Mouse (Mus musculus): ENCODE data around the gene Agfg1. TPM values are rescaled to one million over a fixed set of nuclear protein-coding genes. Genes with fewer than 3 reads are reported as not detected.
A peak's percentile ranks its signal among the peaks of the same experiment; 100 is the strongest.

Gene Agfg1
- polyA plus RNA-seq, 1 experiment from 2014 or later = 39.5 TPM

- Histone ChIP-seq H3K27ac (ENCODE audit: low read depth, low read length) (no peak overlapping the region), H3K9me3 (ENCODE audit: control insufficient read depth, low read length) (no peaks in the 10 kb centered on the region), H3K4me3 (ENCODE audit: low read depth, low read length) (no peak overlapping the region), H3K9ac (replicated peaks; ENCODE audit: low read depth, low read length) (no peak overlapping the region), H3K36me3 (ENCODE audit: control insufficient read depth, insufficient read depth, low read length) (no peaks in the 10 kb centered on the region), H3K27me3 (ENCODE audit: control insufficient read depth, insufficient read depth, low read length) (no peaks in the 10 kb centered on the region), H3K4me1 (ENCODE audit: control insufficient read depth, insufficient read depth, low read length) (no peaks in the 10 kb centered on the region), H3K4me2 (ENCODE audit: low read depth, low read length) (no peak overlapping the region)
- 90% methylated on average over 5 of the region's 5 CpGs for WGBS
- ATAC-seq (ENCODE audit: low read depth) = no peak
These were observed 16.4 kb downstream of the Agfg1 start for GRCm38 (mm10) chr1:82855729-82856128.

- Histone ChIP-seq H3K36me3 (ENCODE audit: control insufficient read depth, insufficient read depth, low read length) (no peaks in the 10 kb centered on the region), H3K4me3 (ENCODE audit: low read depth, low read length) (no peak overlapping the region), H3K4me2 (ENCODE audit: low read depth, low read length) (no peak overlapping the region), H3K4me1 (ENCODE audit: control insufficient read depth, insufficient read depth, low read length) (no peaks in the 10 kb centered on the region), H3K27me3 (ENCODE audit: control insufficient read depth, insufficient read depth, low read length) (no peaks in the 10 kb centered on the region), H3K27ac (ENCODE audit: low read depth, low read length) (no peak overlapping the region), H3K9ac (replicated peaks; ENCODE audit: low read depth, low read length) (no peak overlapping the region), H3K9me3 (ENCODE audit: control insufficient read depth, low read length) (no peaks in the 10 kb centered on the region)
- no peak for ATAC-seq (ENCODE audit: low read depth)
These were observed 19.0 kb downstream of the Agfg1 start for GRCm38 (mm10) chr1:82858236-82858635.

GRCm38 (mm10) chr1:82860391-82860790, 21.1 kb downstream of the Agfg1 start:
- Histone ChIP-seq H3K9ac (replicated peaks; ENCODE audit: low read depth, low read length) (no peak overlapping the region), H3K4me3 (ENCODE audit: low read depth, low read length) (no peak overlapping the region), H3K9me3 (ENCODE audit: control insufficient read depth, low read length) (no peaks in the 10 kb centered on the region), H3K27ac (ENCODE audit: low read depth, low read length) (no peak overlapping the region), H3K4me1 (ENCODE audit: control insufficient read depth, insufficient read depth, low read length) (no peaks in the 10 kb centered on the region), H3K27me3 (ENCODE audit: control insufficient read depth, insufficient read depth, low read length) (no peaks in the 10 kb centered on the region), H3K4me2 (ENCODE audit: low read depth, low read length) (no peak overlapping the region), H3K36me3 (ENCODE audit: control insufficient read depth, insufficient read depth, low read length) (no peaks in the 10 kb centered on the region)
- ATAC-seq (ENCODE audit: low read depth) = 0 out of 2 replicates have a peak, but pooled peaks have one; percentile 21
- WGBS = 91% methylated on average over 4 of the region's 4 CpGs

- Histone ChIP-seq H3K9me3 (ENCODE audit: control insufficient read depth, low read length) (no peaks in the 10 kb centered on the region), H3K4me1 (ENCODE audit: control insufficient read depth, insufficient read depth, low read length) (no peaks in the 10 kb centered on the region), H3K27ac (ENCODE audit: low read depth, low read length) (no peak overlapping the region), H3K27me3 (ENCODE audit: control insufficient read depth, insufficient read depth, low read length) (no peaks in the 10 kb centered on the region), H3K4me3 (ENCODE audit: low read depth, low read length) (no peak overlapping the region), H3K9ac (replicated peaks; ENCODE audit: low read depth, low read length) (no peak overlapping the region), H3K36me3 (ENCODE audit: control insufficient read depth, insufficient read depth, low read length) (0 out of 2 replicates have a peak, but pooled peaks cover under 1% of the 10 kb centered on the region), H3K4me2 (ENCODE audit: low read depth, low read length) (no peak overlapping the region)
- 87% methylated on average over 3 of the region's 3 CpGs for WGBS
- ATAC-seq (ENCODE audit: low read depth) = no peak
These were observed 30.9 kb downstream of the Agfg1 start for GRCm38 (mm10) chr1:82870202-82870601.

- H3K4me2 ChIP-seq (ENCODE audit: low read depth, low read length) = no peak overlapping the region
- no peaks in the 10 kb centered on the region for H3K9me3 ChIP-seq (ENCODE audit: control insufficient read depth, low read length)
- no peak overlapping the region for H3K9ac ChIP-seq (replicated peaks; ENCODE audit: low read depth, low read length)
- no peak overlapping the region for H3K27ac ChIP-seq (ENCODE audit: low read depth, low read length)
- WGBS = 82% methylated on average over 2 of the region's 2 CpGs
- H3K27me3 ChIP-seq (ENCODE audit: control insufficient read depth, insufficient read depth, low read length) = no peaks in the 10 kb centered on the region
- peaks cover 18% of the 10 kb centered on the region for H3K36me3 ChIP-seq (ENCODE audit: control insufficient read depth, insufficient read depth, low read length)
- H3K4me1 ChIP-seq (ENCODE audit: control insufficient read depth, insufficient read depth, low read length) = no peaks in the 10 kb centered on the region
- no peak overlapping the region for H3K4me3 ChIP-seq (ENCODE audit: low read depth, low read length)
- no peak for ATAC-seq (ENCODE audit: low read depth)
These were observed 39.9 kb downstream of the Agfg1 start for GRCm38 (mm10) chr1:82879172-82879571.

GRCm38 (mm10) chr1:82880196-82880595, 40.9 kb downstream of the Agfg1 start:
- WGBS = 60% methylated on average over 8 of the region's 8 CpGs
- no peak overlapping the region for H3K9ac ChIP-seq (replicated peaks; ENCODE audit: low read depth, low read length)
- no peak overlapping the region for H3K27ac ChIP-seq (ENCODE audit: low read depth, low read length)
- no peaks in the 10 kb centered on the region for H3K9me3 ChIP-seq (ENCODE audit: control insufficient read depth, low read length)
- H3K36me3 ChIP-seq (ENCODE audit: control insufficient read depth, insufficient read depth, low read length) = peaks cover 18% of the 10 kb centered on the region
- H3K4me1 ChIP-seq (ENCODE audit: control insufficient read depth, insufficient read depth, low read length) = no peaks in the 10 kb centered on the region
- no peaks in the 10 kb centered on the region for H3K27me3 ChIP-seq (ENCODE audit: control insufficient read depth, insufficient read depth, low read length)
- no peak overlapping the region for H3K4me3 ChIP-seq (ENCODE audit: low read depth, low read length)
- no peak overlapping the region for H3K4me2 ChIP-seq (ENCODE audit: low read depth, low read length)
- ATAC-seq (ENCODE audit: low read depth) = no peak

GRCm38 (mm10) chr1:82893269-82893668, 54.0 kb downstream of the Agfg1 start:
- Histone ChIP-seq H3K27me3 (ENCODE audit: control insufficient read depth, insufficient read depth, low read length) (no peaks in the 10 kb centered on the region), H3K9me3 (ENCODE audit: control insufficient read depth, low read length) (no peaks in the 10 kb centered on the region), H3K36me3 (ENCODE audit: control insufficient read depth, insufficient read depth, low read length) (peaks cover 17% of the 10 kb centered on the region; the same call in 1 of the 2 replicates), H3K4me3 (ENCODE audit: low read depth, low read length) (no peak overlapping the region), H3K27ac (ENCODE audit: low read depth, low read length) (no peak overlapping the region), H3K9ac (replicated peaks; ENCODE audit: low read depth, low read length) (no peak overlapping the region), H3K4me1 (ENCODE audit: control insufficient read depth, insufficient read depth, low read length) (no peaks in the 10 kb centered on the region), H3K4me2 (ENCODE audit: low read depth, low read length) (no peak overlapping the region)
- WGBS = 94% methylated on average over 7 of the region's 7 CpGs
- ATAC-seq (ENCODE audit: low read depth) = no peak

- H3K9ac ChIP-seq (replicated peaks; ENCODE audit: low read depth, low read length) = no peak overlapping the region
- H3K9me3 ChIP-seq (ENCODE audit: control insufficient read depth, low read length) = no peaks in the 10 kb centered on the region
- WGBS = 98% methylated on average over 1 of the region's 1 CpGs
- no peak overlapping the region for H3K4me3 ChIP-seq (ENCODE audit: low read depth, low read length)
- peaks cover 6% of the 10 kb centered on the region; the same call in 1 of the 2 replicates for H3K36me3 ChIP-seq (ENCODE audit: control insufficient read depth, insufficient read depth, low read length)
- H3K4me2 ChIP-seq (ENCODE audit: low read depth, low read length) = no peak overlapping the region
- H3K27ac ChIP-seq (ENCODE audit: low read depth, low read length) = no peak overlapping the region
- H3K27me3 ChIP-seq (ENCODE audit: control insufficient read depth, insufficient read depth, low read length) = no peaks in the 10 kb centered on the region
- no peak for ATAC-seq (ENCODE audit: low read depth)
- H3K4me1 ChIP-seq (ENCODE audit: control insufficient read depth, insufficient read depth, low read length) = no peaks in the 10 kb centered on the region
These were observed 61.3 kb downstream of the Agfg1 start for GRCm38 (mm10) chr1:82900567-82900966.

- Histone ChIP-seq H3K4me2 (ENCODE audit: low read depth, low read length) (no peak overlapping the region), H3K4me3 (ENCODE audit: low read depth, low read length) (no peak overlapping the region), H3K9me3 (ENCODE audit: control insufficient read depth, low read length) (no peaks in the 10 kb centered on the region), H3K9ac (replicated peaks; ENCODE audit: low read depth, low read length) (no peak overlapping the region), H3K27ac (ENCODE audit: low read depth, low read length) (no peak overlapping the region), H3K27me3 (ENCODE audit: control insufficient read depth, insufficient read depth, low read length) (no peaks in the 10 kb centered on the region), H3K4me1 (ENCODE audit: control insufficient read depth, insufficient read depth, low read length) (no peaks in the 10 kb centered on the region), H3K36me3 (ENCODE audit: control insufficient read depth, insufficient read depth, low read length) (peaks cover 5% of the 10 kb centered on the region; the same call in 1 of the 2 replicates)
- 97% methylated on average over 3 of the region's 3 CpGs for WGBS
- ATAC-seq (ENCODE audit: low read depth) = no peak
These were observed 61.9 kb downstream of the Agfg1 start for GRCm38 (mm10) chr1:82901201-82901600.
